Mouse (Mus musculus) thymus, postnatal 10 days (tissue): ENCODE results near the gene Rnf126.
A peak's percentile ranks its signal among the peaks of the same experiment; 100 is the strongest.

Source experiments
- DNase-seq, 2 experiments: peaks; one replicate each; pipeline ENCODE4 v3.0.0; 2021; ENCODE audit warnings: low spot score in 2 of 2

The Rnf126 gene

GRCm38 (mm10) chr10:79729357-79729965 is 37.3 kb downstream of the Rnf126 start:
- DNase-seq: no peak

- no peak for DNase-seq
These were observed 38.2 kb downstream of the Rnf126 start for GRCm38 (mm10) chr10:79728323-79729249.

GRCm38 (mm10) chr10:79726090-79726489 is 40.7 kb downstream of the Rnf126 start:
- peak; percentile 29 to 68 for DNase-seq

GRCm38 (mm10) chr10:79723692-79724091 is 43.1 kb downstream of the Rnf126 start:
- no peak for DNase-seq

GRCm38 (mm10) chr10:79723047-79723446 is 43.7 kb downstream of the Rnf126 start:
- no peak for DNase-seq

GRCm38 (mm10) chr10:79721089-79721488 is 45.7 kb downstream of the Rnf126 start:
- DNase-seq: no peak

- peak in 1 of 2 experiments; percentile 68 for DNase-seq
These were observed 49.0 kb downstream of the Rnf126 start for GRCm38 (mm10) chr10:79717640-79718357.

- DNase-seq: no peak
These were observed 49.8 kb downstream of the Rnf126 start for GRCm38 (mm10) chr10:79716988-79717355.

GRCm38 (mm10) chr10:79716254-79716987 is 50.3 kb downstream of the Rnf126 start, which contains the start of gene Hcn2:
TSS of gene Hcn2 (plus strand) at chr10:79716634.
- no peak for DNase-seq

GRCm38 (mm10) chr10:79714996-79715395 is 51.8 kb downstream of the Rnf126 start:
- DNase-seq: no peak

GRCm38 (mm10) chr10:79713163-79713562 is 53.6 kb downstream of the Rnf126 start:
- DNase-seq: no peak

GRCm38 (mm10) chr10:79712499-79713126 is 54.1 kb downstream of the Rnf126 start:
- DNase-seq: peak; percentile 37 to 83

GRCm38 (mm10) chr10:79712029-79712428 is 54.7 kb downstream of the Rnf126 start:
- DNase-seq: peak in 1 of 2 experiments; percentile 41

GRCm38 (mm10) chr10:79709307-79709706 is 57.4 kb downstream of the Rnf126 start:
- no peak for DNase-seq

- DNase-seq: no peak
These were observed 58.1 kb downstream of the Rnf126 start for GRCm38 (mm10) chr10:79708668-79709067.
